Mouse (Mus musculus): ENCODE results near the gene Cfap97d1.
A peak's percentile ranks its signal among the peaks of the same experiment; 100 is the strongest.

Gene Cfap97d1

DNA sequence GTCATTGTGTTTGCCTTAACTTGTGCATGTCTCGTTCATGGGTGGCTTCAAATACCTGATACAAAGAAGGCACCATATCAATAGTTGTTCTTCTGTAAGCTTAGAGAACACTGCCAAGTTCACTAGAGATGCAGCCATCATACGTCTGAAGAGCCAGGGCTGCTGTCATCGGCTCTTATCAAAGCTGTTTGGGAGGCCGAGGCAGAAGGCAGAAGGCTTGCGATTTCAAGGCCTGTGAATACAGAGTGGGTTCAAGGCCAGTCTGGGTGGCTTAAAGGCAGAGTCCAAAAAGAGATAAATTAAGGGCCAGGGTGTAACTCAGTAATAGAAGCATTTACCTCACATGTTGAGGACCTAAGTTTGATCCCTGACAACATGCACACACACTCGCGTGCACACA, 52.3 kb downstream of the Cfap97d1 start:
- DNase-seq (ENCODE audit: low spot score), result no peak

- DNase-seq (ENCODE audit: low spot score), result no peak
Observed at GRCm38 (mm10) chr11:102037789-102038188, 53.7 kb downstream of the Cfap97d1 start.

DNA sequence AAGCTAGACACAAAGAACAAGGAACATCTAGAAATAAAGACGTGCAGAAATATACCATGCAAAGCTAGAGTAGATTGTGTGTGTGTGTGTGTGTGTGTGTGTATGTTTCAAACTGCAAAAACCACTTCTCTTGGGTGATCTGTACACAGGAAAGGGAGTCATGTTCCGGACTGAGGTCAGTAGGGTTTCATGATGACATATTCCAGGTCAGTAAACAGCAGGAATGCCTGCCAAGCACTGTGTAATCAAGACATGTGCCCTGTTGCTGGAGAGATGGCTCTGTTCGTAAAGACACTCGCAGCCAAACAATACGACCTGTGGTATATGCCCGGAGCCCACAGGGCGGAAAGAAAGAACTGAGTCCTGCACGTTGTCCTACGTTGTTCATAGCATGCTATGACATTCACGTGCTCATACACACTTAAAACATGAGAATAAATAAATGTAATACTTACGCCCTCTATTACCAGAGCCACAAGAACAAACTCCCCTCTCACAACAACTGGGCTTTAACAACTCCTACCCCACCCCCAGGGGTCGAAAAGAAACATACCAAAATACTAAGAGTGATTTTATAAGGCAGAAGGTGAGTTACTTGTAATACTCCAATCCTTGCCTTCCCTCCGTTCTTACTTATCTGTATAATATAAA, 55.5 kb downstream of the Cfap97d1 start:
- DNase-seq (ENCODE audit: low spot score), result peak; percentile 53

GRCm38 (mm10) chr11:102040138-102040524, 56.1 kb downstream of the Cfap97d1 start:
- peak; percentile 95 for DNase-seq (ENCODE audit: low spot score)

GRCm38 (mm10) chr11:102040646-102041045, 56.6 kb downstream of the Cfap97d1 start:
- DNase-seq (ENCODE audit: low spot score), result no peak

GRCm38 (mm10) chr11:102041350-102041949, 57.4 kb downstream of the Cfap97d1 start, which contains the start of gene Cd300lg:
Gene Cd300lg (plus strand): TSS chr11:102041509.
- no peak for DNase-seq (ENCODE audit: low spot score)

Data from retina, embryonic 14.5 days (tissue).